Mouse (Mus musculus) liver, embryonic 14.5 days (tissue): ENCODE measurements at regions not wholly inside any gene's neighbourhood (a gene's known extent, or its start where the extent isn't known, plus 50 kb on each side); places are given as distances from the start of the nearest gene placed in this dataset.
A peak's percentile ranks its signal among the peaks of the same experiment; 100 is the strongest.

Experiments used
- ATAC-seq: fragments of 200-750 bp; cut with Nextera tagmentation; 2 replicates; pipeline ENCODE4 v1.8.0; 2017; ENCODE audit warnings: moderate number of reproducible peaks, mild to moderate bottlenecking, moderate library complexity; ENCODE audit not compliant: insufficient read depth
- DNase-seq, 3 experiments: peaks; one replicate each; pipeline ENCODE4 v3.0.0-alpha.2; 2012 to 2013; ENCODE audit warnings: low read depth in 3 of 3, low spot score in 3 of 3
- H3K27ac ChIP-seq: fragments of 300-500 bp; sonication (generic); 2 replicates; pipeline ENCODE4 v1.5.1; 2014; ENCODE audit warnings: moderate library complexity, mild to moderate bottlenecking, control low read depth, inconsistent platforms
- H3K27me3 ChIP-seq: fragments of 300-500 bp; sonication (generic); 2 replicates; pipeline ENCODE4 v1.6.1; 2014; ENCODE audit warnings: mild to moderate bottlenecking, low read length, moderate library complexity; ENCODE audit not compliant: control insufficient read depth, insufficient read depth
- H3K36me3 ChIP-seq: fragments of 300-500 bp; sonication (generic); replicated peaks from 2 replicates; pipeline ENCODE4 v1.6.1; 2014; ENCODE audit warnings: low read depth; ENCODE audit not compliant: control insufficient read depth, insufficient read depth
- H3K4me1 ChIP-seq, 2 experiments: fragments of 200-500 bp in 1 of 2; fragments of 300-500 bp in 1 of 2; sonication (generic) in 1 of 2; replicated peaks; 2 replicates each; pipeline ENCODE4 v1.6.1; 2012 to 2014; ENCODE audit warnings: antibody characterized with exemption in 1 of 2, inconsistent platforms in 1 of 2, low read length in 1 of 2; ENCODE audit not compliant: control insufficient read depth in 2 of 2, insufficient read depth in 2 of 2
- H3K4me2 ChIP-seq: fragments of 300-500 bp; sonication (generic); 2 replicates; pipeline ENCODE4 v1.6.1; 2014; ENCODE audit warnings: low read depth, mild to moderate bottlenecking, control low read depth, moderate library complexity
- H3K4me3 ChIP-seq, 2 experiments: fragments of 200-500 bp in 1 of 2; fragments of 300-500 bp in 1 of 2; sonication (generic) in 1 of 2; 2 replicates each; pipeline ENCODE4 v1.5.1; 2012 to 2014; ENCODE audit warnings: low read depth in 2 of 2, low read length in 2 of 2, mild to moderate bottlenecking in 2 of 2, control low read depth in 1 of 2, inconsistent platforms in 1 of 2, moderate library complexity in 1 of 2; ENCODE audit not compliant: insufficient read depth in 1 of 2
- H3K9ac ChIP-seq: fragments of 300-500 bp; sonication (generic); replicated peaks from 2 replicates; pipeline ENCODE4 v1.6.1; 2014; ENCODE audit warnings: mild to moderate bottlenecking, control low read depth, moderate library complexity
- H3K9me3 ChIP-seq: fragments of 300-500 bp; sonication (generic); 2 replicates; pipeline ENCODE4 v1.6.1; 2016; ENCODE audit warnings: low read length, mixed read lengths; ENCODE audit not compliant: control insufficient read depth
- CTCF ChIP-seq: IDR thresholded peaks from 2 replicates; pipeline ENCODE4 v1.5.1; 2016; ENCODE audit warnings: antibody characterized with exemption, low read depth, control low read depth
- EP300 ChIP-seq: IDR thresholded peaks from 2 replicates; pipeline ENCODE4 v1.6.1; 2016; ENCODE audit warnings: antibody characterized with exemption, low read depth
- WGBS: fragments of 180-500 bp; shearing (Covaris S2); extraction: QIAGEN DNeasy Blood & Tissue Kit; methylation state at CpG from one replicate; pipeline ENCODE4 v1.1.7; 2014; ENCODE audit not compliant: insufficient replicate concordance; 5-methylcytosine and 5-hydroxymethylcytosine counted together

DNA sequence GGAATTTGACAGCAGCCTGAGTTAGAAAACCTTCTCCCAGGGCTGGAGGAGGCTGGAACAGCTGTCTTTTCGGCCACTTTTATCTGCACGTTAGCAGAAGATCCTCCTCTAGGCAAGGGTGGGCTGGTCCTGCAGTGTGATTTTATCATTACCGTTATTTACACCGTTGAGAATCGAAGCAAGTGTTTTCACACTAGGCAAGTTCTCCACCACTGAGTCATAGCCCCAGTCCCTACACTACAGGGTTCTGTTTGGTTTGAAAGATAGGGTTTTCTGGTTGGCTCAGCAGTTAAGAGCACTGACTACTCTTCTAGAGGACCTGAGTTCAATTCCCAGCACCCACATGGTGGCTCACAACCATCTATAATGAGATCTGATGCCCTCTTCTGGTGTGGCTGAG is 58.9 kb upstream of the Osbpl8 start:
- WGBS = 41% methylated on average over 5 of the region's 5 CpGs

DNA sequence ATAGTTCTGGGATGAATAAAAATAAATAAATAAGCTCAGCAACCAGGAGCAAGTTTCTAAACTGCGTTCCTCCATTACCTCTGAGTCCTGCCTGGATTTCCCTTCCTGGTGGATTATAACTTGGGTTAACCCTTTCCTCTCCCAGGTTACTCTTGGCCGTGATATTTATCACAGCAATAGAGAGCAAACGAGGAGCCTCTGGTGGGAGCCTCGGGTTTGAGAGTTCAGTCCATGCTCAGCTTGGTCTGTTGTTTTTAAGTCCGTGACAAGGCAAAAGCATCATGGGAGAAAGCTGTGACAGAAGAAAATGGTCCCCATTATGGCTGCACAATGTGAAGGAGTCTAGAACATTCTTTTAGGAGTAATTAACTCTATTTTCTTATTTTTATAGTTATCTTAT is 61.0 kb upstream of the Osbpl8 start:
- peak overlapping the region; percentile 11 for H3K4me2 ChIP-seq
- H3K27ac ChIP-seq = no peak overlapping the region
- H3K9ac ChIP-seq = no peak overlapping the region
- H3K36me3 ChIP-seq = no peaks in the 10 kb centered on the region
- H3K4me3 ChIP-seq = no peak overlapping the region
- H3K4me1 ChIP-seq = peaks cover 0 to 3% of the 10 kb centered on the region in 2 experiments; a peak in 2 of 4 replicates
- no peak for TF ChIP-seq EP300
- no peak for TF ChIP-seq CTCF
- H3K27me3 ChIP-seq = no peaks in the 10 kb centered on the region
- no peaks in the 10 kb centered on the region for H3K9me3 ChIP-seq
- ATAC-seq = 0 out of 2 replicates have a peak, but pooled peaks have one; percentile 5
- DNase-seq = no peak
- 39% methylated on average over 5 of the region's 5 CpGs for WGBS

More for the DNA sequence above, 58.9 kb upstream of the Osbpl8 start:
- H3K4me1 ChIP-seq = peaks cover 0 to 4% of the 10 kb centered on the region in 2 experiments; a peak in 1 of 4 replicates
- H3K9ac ChIP-seq = no peak overlapping the region
- H3K4me2 ChIP-seq = no peak overlapping the region
- no peaks in the 10 kb centered on the region for H3K36me3 ChIP-seq
- TF ChIP-seq EP300 (no peak), CTCF (no peak)
- DNase-seq (no peak), ATAC-seq (no peak)
- no peak overlapping the region for H3K4me3 ChIP-seq
- H3K27me3 ChIP-seq = no peaks in the 10 kb centered on the region
- no peaks in the 10 kb centered on the region for H3K9me3 ChIP-seq
- no peak overlapping the region for H3K27ac ChIP-seq

DNA sequence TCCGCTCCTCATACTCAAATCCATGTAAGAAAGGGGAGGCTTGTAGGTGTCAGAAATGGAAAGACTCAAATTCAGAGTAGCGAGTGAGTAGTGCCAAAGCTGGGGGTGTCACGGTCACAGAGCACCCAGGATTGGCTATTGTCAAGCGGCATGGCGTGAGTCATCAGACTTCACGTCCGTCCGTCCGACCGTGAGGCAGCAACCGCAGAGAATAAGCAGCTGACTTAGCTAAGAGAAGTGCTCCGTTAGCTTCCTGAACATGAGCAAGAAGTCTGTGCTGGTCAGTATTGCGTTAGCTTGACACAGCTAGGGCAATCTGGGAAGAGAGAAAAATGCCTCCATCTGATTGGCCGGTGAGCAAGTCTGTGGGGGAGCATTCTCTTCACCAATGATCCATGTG is 61.5 kb upstream of the Osbpl8 start:
- peak; percentile 20 to 36 (median 22) for DNase-seq
- H3K4me2 ChIP-seq = peak overlapping the region; percentile 11

DNA sequence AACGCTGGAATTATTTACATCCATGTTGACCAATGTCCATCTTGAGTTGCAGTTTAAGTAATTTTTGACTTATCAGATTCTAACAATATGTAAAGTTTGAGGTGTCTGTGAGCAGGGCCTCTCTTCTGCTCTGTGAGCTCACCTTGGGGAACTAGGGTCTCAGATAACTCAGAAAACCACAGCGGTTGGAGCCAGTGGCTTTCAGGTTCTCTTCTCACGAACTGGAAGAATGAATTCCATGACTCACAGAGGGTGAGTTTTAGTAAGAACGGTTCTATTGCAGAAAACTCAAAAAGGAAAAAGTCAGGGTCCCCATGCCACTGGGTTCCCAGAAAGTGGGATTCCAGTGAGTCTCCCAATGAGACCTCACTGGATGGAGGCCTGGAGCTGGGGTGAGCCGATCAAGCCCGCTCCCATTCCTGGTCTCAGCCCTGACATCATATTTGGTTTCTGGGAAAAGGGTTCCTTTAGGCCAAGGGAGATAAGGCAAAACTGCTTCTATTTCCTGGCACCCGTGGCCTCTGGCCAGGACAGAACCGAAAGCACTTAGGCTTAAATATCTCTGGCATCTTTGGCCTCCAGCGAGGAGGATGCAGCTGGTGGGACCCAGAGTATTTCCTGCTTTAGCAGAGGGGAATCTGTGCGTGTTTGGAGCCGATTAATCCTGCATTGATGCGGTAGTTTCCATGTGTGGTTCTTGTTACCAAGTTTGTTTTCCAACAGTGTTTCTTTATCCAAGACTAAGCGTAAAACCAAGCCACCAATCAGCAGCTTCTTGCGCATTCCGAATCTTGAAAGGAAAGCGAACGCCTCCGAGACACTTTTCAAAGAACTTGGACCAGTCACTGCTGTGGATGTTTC is 62.4 kb upstream of the Osbpl8 start:
- H3K9me3 ChIP-seq = no peaks in the 10 kb centered on the region
- H3K36me3 ChIP-seq = no peaks in the 10 kb centered on the region
- peaks cover 0 to 3% of the 10 kb centered on the region in 2 experiments; a peak in 2 of 4 replicates for H3K4me1 ChIP-seq
- H3K27me3 ChIP-seq = no peaks in the 10 kb centered on the region
- H3K4me3 ChIP-seq = no peak overlapping the region
- H3K9ac ChIP-seq = no peak overlapping the region
- H3K27ac ChIP-seq = no peak overlapping the region
- TF ChIP-seq CTCF (no peak), EP300 (no peak)
- ATAC-seq = no peak
- peak overlapping the region; percentile 11 for H3K4me2 ChIP-seq
- 18% methylated on average over 18 of the region's 18 CpGs for WGBS
- DNase-seq = no peak

More for the DNA sequence above, 61.5 kb upstream of the Osbpl8 start:
- 30% methylated on average over 14 of the region's 14 CpGs for WGBS
- Histone ChIP-seq H3K9ac (no peak overlapping the region), H3K27ac (no peak overlapping the region), H3K36me3 (no peaks in the 10 kb centered on the region), H3K27me3 (no peaks in the 10 kb centered on the region), H3K4me1 (peaks cover 0 to 3% of the 10 kb centered on the region in 2 experiments; a peak in 2 of 4 replicates), H3K9me3 (no peaks in the 10 kb centered on the region), H3K4me3 (peak overlapping the region in 1 of 2 experiments; percentile 34; a peak in 2 of 4 replicates)
- no peak for TF ChIP-seq CTCF
- no peak for TF ChIP-seq EP300
- peak; percentile 60 for ATAC-seq

DNA sequence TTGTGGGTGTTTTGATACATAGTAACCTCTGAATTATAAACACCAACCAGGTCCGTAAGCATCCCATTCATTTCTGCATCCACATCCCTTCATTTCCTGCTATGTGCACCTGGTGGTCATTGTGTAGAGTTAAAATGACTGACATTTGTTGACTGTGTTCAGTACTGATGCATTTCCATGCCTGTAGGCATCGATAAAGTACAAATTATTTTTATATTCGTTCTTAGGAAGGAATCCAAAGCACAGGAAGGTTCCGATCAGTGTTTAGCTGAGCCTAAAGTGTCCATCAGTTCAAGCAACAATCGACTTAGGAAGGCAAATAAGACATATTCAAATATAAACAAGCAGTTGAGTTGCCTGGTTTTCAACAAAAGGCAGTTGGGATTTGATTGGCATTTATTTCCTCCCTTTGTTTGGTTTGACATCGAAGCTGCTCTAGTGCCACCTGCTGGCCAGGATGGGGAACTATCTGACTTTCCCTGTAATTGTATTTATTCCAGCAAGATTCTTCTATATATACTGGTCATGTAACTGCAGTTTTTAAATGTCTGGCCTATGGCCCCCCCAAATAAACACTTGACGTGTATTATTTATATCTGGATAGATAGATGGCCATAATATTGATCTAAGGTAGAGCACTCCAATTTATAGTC is 64.6 kb upstream of the Osbpl8 start:
- Histone ChIP-seq H3K9ac (no peak overlapping the region), H3K4me2 (no peak overlapping the region), H3K4me1 (peaks cover 0 to 3% of the 10 kb centered on the region in 2 experiments; a peak in 2 of 4 replicates), H3K4me3 (no peak overlapping the region), H3K9me3 (no peaks in the 10 kb centered on the region), H3K27ac (no peak overlapping the region), H3K27me3 (no peaks in the 10 kb centered on the region), H3K36me3 (no peaks in the 10 kb centered on the region)
- peak; percentile 27 to 40 (median 37) for DNase-seq
- TF ChIP-seq CTCF (peak; percentile 81), EP300 (no peak)
- ATAC-seq = no peak
- WGBS = 40% methylated on average over 7 of the region's 7 CpGs
